Mouse (Mus musculus) hindbrain, embryonic 16.5 days (tissue): ENCODE data around the gene Apol7a. TPM values are rescaled to one million over a fixed set of nuclear protein-coding genes. Genes with fewer than 3 reads are reported as not detected.
"Not testable (repeated sequence)": the region's sequence is repeated elsewhere in the genome, so short reads cannot be mapped to it uniquely, and the experiment has no call there.

Experiments
- ATAC-seq: fragments of 200-750 bp; cut with Nextera tagmentation; 2 replicates; pipeline ENCODE4 v1.8.0; 2017; ENCODE audit warnings: moderate TSS enrichment, moderate library complexity
- H3K27ac ChIP-seq: fragments of 300-500 bp; sonication (generic); 2 replicates; pipeline ENCODE4 v1.5.1; 2014; ENCODE audit warnings: low read depth, mild to moderate bottlenecking, control low read depth, low read length, moderate library complexity
- H3K27me3 ChIP-seq: fragments of 300-500 bp; sonication (generic); replicated peaks from 2 replicates; pipeline ENCODE4 v1.6.1; 2014; ENCODE audit warnings: low read length; ENCODE audit not compliant: control insufficient read depth, insufficient read depth
- H3K36me3 ChIP-seq: fragments of 300-500 bp; sonication (generic); 2 replicates; pipeline ENCODE4 v1.6.1; 2014; ENCODE audit warnings: mild to moderate bottlenecking, low read length, moderate library complexity, mixed read lengths; ENCODE audit not compliant: control insufficient read depth, insufficient read depth
- H3K4me1 ChIP-seq: fragments of 300-500 bp; sonication (generic); 2 replicates; pipeline ENCODE4 v1.6.1; 2014; ENCODE audit warnings: low read depth, low read length; ENCODE audit not compliant: control insufficient read depth, insufficient read depth
- H3K4me2 ChIP-seq: fragments of 300-500 bp; sonication (generic); 2 replicates; pipeline ENCODE4 v1.6.1; 2014; ENCODE audit warnings: mild to moderate bottlenecking, low read length, control low read depth, moderate library complexity
- H3K4me3 ChIP-seq: fragments of 300-500 bp; sonication (generic); 2 replicates; pipeline ENCODE4 v1.5.1; 2014; ENCODE audit warnings: mild to moderate bottlenecking, low read length, control low read depth, moderate library complexity
- H3K9ac ChIP-seq: fragments of 300-500 bp; sonication (generic); 2 replicates; pipeline ENCODE4 v1.6.1; 2014; ENCODE audit warnings: low read depth, mild to moderate bottlenecking, control low read depth, low read length, moderate library complexity
- H3K9me3 ChIP-seq: fragments of 300-500 bp; sonication (generic); 2 replicates; pipeline ENCODE4 v1.6.1; 2014; ENCODE audit warnings: mild to moderate bottlenecking, low read length, moderate library complexity; ENCODE audit not compliant: control insufficient read depth
- WGBS: fragments of 180-500 bp; shearing (Covaris S2); extraction: QIAGEN DNeasy Blood & Tissue Kit; methylation state at CpG from one replicate; pipeline ENCODE4 v1.1.7; 2014; 5-methylcytosine and 5-hydroxymethylcytosine counted together
- polyA plus RNA-seq: library from polyadenylated mRNA; unstranded; fragments of >200 nt; fragmentation: Nextera tagmentation; extraction: Ambion mirVana; gene quantifications from 2 replicates; pipeline ENCODE4 v1.2.1, GENCODE M21; 2015

Apol7a gene
- not detected in 2 replicates for polyA plus RNA-seq

GRCm38 (mm10) chr15:77399027-77399426 is at the start of gene Apol7a:
Gene Apol7a (minus strand): TSS chr15:77399110.
- not testable (repeated sequence) for H3K9me3 ChIP-seq, H3K27ac ChIP-seq, H3K4me3 ChIP-seq, H3K27me3 ChIP-seq, ATAC-seq, H3K9ac ChIP-seq, H3K36me3 ChIP-seq, H3K4me1 ChIP-seq, H3K4me2 ChIP-seq
- 64% methylated on average over 9 of the region's 9 CpGs for WGBS

GRCm38 (mm10) chr15:77447392-77447791 is 48.5 kb upstream of the Apol7a start, which contains the start of gene Apol7b:
Gene Apol7b (minus strand): TSS chr15:77447492.
- not testable (repeated sequence) for H3K4me3 ChIP-seq, H3K27ac ChIP-seq, H3K36me3 ChIP-seq, H3K9ac ChIP-seq, H3K4me2 ChIP-seq, ATAC-seq, H3K9me3 ChIP-seq, H3K27me3 ChIP-seq, H3K4me1 ChIP-seq
- 93% methylated on average over 1 of the region's 2 CpGs for WGBS

GRCm38 (mm10) chr15:77445668-77446067 is 46.8 kb upstream of the Apol7a start:
- H3K27ac ChIP-seq, H3K4me2 ChIP-seq, H3K4me3 ChIP-seq, H3K9me3 ChIP-seq, H3K36me3 ChIP-seq, H3K4me1 ChIP-seq, ATAC-seq, H3K27me3 ChIP-seq, H3K9ac ChIP-seq: not testable (repeated sequence)
- WGBS, result 90% methylated on average over 1 of the region's 1 CpGs

- not testable (repeated sequence) for H3K4me2 ChIP-seq, H3K27ac ChIP-seq
- 74% methylated on average over 8 of the region's 8 CpGs for WGBS
Observed at GRCm38 (mm10) chr15:77444746-77445145, 45.8 kb upstream of the Apol7a start.

GRCm38 (mm10) chr15:77428690-77429448 is 30.0 kb upstream of the Apol7a start:
- H3K4me3 ChIP-seq, H3K4me1 ChIP-seq, H3K4me2 ChIP-seq, H3K27ac ChIP-seq, H3K27me3 ChIP-seq, H3K9me3 ChIP-seq, H3K9ac ChIP-seq, H3K36me3 ChIP-seq, ATAC-seq: not testable (repeated sequence)
- 64% methylated on average over 8 of the region's 10 CpGs for WGBS

More at GRCm38 (mm10) chr15:77444746-77445145, 45.8 kb upstream of the Apol7a start:
- ATAC-seq, H3K4me1 ChIP-seq, H3K27me3 ChIP-seq, H3K9ac ChIP-seq, H3K9me3 ChIP-seq, H3K36me3 ChIP-seq, H3K4me3 ChIP-seq: not testable (repeated sequence)

GRCm38 (mm10) chr15:77422925-77423324 is 24.0 kb upstream of the Apol7a start:
- not testable (repeated sequence) for ATAC-seq, H3K4me2 ChIP-seq, H3K27me3 ChIP-seq, H3K9ac ChIP-seq, H3K9me3 ChIP-seq, H3K27ac ChIP-seq, H3K4me1 ChIP-seq, H3K4me3 ChIP-seq, H3K36me3 ChIP-seq
- WGBS, result 93% methylated on average over 3 of the region's 7 CpGs

DNA sequence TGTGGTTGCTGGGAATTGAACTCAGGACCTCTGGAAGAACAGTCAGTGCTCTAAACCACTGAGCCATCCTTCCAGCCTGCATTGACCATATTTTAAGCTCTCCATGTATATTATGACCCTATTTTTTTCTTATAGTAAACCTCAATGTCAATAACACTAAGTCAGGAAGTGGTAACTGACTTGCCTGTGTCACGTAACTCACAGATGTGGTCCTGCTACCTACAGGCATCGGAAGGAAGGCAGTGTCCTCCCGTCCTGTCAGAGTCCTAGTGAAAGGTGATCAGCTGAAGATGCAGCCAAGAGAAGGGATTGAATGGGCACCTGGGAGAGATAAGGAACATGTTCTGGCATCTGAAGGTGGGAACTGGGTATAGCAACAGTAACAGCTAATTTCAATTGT is 20.7 kb upstream of the Apol7a start:
- H3K9ac ChIP-seq, H3K36me3 ChIP-seq, H3K4me3 ChIP-seq, H3K27ac ChIP-seq, H3K4me2 ChIP-seq, H3K4me1 ChIP-seq, H3K9me3 ChIP-seq, ATAC-seq, H3K27me3 ChIP-seq: not testable (repeated sequence)
- no CpG with 5 or more reads among the region's 3 CpGs for WGBS

DNA sequence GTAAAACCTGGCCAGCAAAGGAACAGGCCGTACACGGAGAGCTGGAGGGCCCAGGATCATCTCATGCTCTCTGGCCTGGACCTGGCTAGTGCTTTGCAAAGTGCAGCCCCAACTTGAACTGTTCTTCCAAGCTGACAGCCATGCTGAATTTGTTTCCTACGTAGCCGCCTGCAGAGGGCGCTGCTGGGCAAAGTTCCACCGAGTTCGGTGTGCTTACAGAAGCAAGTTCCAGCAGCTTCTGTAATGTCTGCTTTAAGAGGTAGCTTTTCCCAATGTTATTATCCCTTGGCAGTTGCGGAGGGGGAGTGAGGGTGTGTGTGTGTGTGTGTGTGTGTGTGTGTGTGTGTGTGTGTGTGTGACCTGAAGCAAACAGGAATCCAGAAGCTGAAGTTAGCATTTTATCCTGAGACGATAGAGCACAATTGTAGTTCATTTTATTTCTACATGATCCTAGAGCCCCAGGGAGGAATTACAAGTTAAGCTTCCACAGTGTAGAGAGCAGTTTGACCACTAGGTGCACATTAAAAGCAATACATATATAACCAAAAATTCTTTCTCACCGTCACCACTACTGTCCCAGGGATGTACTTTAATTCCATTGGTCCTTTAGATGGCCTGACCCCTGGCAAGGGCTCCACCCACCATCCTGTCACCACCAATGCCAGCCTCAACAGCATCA is 17.9 kb upstream of the Apol7a start:
- not testable (repeated sequence) for H3K27ac ChIP-seq, H3K4me3 ChIP-seq, H3K36me3 ChIP-seq, H3K9ac ChIP-seq, H3K4me1 ChIP-seq, H3K27me3 ChIP-seq, H3K9me3 ChIP-seq, H3K4me2 ChIP-seq
- 21% methylated on average over 2 of the region's 10 CpGs for WGBS
- ATAC-seq, result peak; percentile 45; the same call in 1 of the 2 replicates

GRCm38 (mm10) chr15:77415653-77416052 is 16.7 kb upstream of the Apol7a start:
- not testable (repeated sequence) for H3K27ac ChIP-seq, H3K9me3 ChIP-seq, H3K4me3 ChIP-seq, H3K9ac ChIP-seq, ATAC-seq, H3K27me3 ChIP-seq, H3K4me2 ChIP-seq, H3K4me1 ChIP-seq, H3K36me3 ChIP-seq
- WGBS, result 72% methylated on average over 2 of the region's 2 CpGs
